Mouse (Mus musculus): ENCODE measurements at regions not wholly inside any gene's neighbourhood (a gene's known extent, or its start where the extent isn't known, plus 50 kb on each side); places are given as distances from the start of the nearest gene placed in this dataset.

DNA sequence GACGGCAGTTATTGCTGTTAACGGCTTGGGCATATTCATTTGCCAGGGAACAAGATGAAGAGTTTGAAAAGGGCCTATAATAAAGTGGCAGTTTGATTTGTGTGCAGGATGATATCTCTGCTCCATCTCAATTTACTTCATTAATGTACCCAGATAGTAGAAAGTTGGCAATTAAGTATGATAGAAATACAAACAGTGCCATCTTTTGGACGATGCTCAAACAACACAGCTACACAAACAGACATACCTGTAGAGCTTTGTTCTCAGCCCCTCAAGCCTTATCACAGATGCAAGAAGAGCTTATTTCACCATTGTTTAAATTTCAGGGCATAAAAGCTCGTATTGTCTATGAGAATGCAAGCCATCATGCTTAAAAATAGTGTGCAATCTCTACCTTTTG lies 82.2 kb downstream of the Tnfsf11 start:
- H3K4me2 ChIP-seq (replicated peaks) = no peak overlapping the region
- no peaks in the 10 kb centered on the region for H3K4me1 ChIP-seq
- 81% methylated on average over 4 of the region's 4 CpGs for WGBS
- H3K27me3 ChIP-seq = no peaks in the 10 kb centered on the region
- no peak for ATAC-seq (ENCODE audit: low FRiP score)
- no peaks in the 10 kb centered on the region for H3K9me3 ChIP-seq (replicated peaks)
- H3K36me3 ChIP-seq = no peaks in the 10 kb centered on the region
- no peak overlapping the region for H3K9ac ChIP-seq
- H3K27ac ChIP-seq = no peak overlapping the region
- no peak overlapping the region for H3K4me3 ChIP-seq

DNA sequence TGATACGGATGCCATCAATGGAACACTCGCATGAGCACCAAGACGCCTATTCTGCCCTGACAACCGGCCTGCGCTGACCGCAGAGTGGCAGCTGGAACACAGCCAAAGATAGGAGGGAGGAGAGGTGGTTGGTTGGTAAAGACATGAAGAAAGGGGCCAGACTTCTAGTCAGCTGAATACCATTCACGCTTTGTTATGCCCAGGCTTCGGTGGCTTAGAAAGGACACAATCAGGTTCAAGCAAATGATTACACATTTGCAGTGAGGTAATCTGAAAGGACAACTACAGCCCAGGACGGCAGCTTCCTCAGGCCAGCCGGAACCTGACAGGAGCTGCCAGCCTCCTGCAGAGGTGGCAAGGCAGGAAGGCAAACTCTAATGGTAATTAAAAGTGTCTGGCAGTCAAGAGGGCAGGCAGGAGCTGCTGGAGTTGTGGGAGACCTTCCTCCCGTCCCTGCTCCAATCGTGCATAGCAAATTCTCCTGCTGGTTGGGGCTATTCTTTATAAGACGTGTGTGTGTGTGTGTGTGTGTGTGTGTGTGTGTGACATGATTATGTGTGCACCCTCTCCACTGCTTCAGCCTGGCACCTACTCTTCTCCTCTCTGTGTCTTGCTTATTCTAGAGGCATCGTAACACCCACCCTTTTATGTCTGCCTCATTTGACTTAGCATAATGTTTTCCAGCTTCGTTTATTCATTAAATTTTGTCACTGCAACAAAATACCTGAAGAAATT lies 91.4 kb downstream of the Tnfsf11 start:
- peak; percentile 83 for ATAC-seq (ENCODE audit: low FRiP score)
- Histone ChIP-seq H3K27ac (0 out of 2 replicates have a peak overlapping the region, but pooled peaks have one; percentile 52), H3K4me3 (no peak overlapping the region), H3K9me3 (replicated peaks) (no peaks in the 10 kb centered on the region), H3K4me1 (peaks cover 16% of the 10 kb centered on the region), H3K9ac (no peak overlapping the region), H3K36me3 (no peaks in the 10 kb centered on the region), H3K4me2 (replicated peaks) (peak overlapping the region; percentile 24), H3K27me3 (no peaks in the 10 kb centered on the region)
- WGBS = 32% methylated on average over 15 of the region's 15 CpGs

DNA sequence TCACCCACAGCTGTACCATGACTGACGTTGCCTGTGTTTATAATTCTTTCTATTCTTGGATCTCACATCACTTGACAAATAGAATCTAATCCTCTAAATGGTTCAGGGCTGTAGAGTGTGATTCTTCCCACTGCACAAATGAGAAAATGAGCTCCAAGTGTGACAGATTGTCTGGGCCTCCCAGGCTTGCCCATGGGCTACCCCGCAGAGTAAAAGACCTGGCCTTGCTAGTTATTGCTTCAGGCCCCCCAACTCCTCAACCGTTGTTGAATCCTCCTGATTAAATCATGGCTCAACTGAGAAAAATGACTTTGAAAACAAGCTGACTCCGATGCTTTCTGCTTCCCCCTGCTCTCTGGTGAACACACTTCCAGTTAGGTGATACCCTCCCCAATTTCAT lies 92.4 kb downstream of the Tnfsf11 start:
- Histone ChIP-seq H3K4me2 (replicated peaks) (no peak overlapping the region), H3K4me3 (no peak overlapping the region), H3K9me3 (replicated peaks) (no peaks in the 10 kb centered on the region), H3K4me1 (peaks cover 16% of the 10 kb centered on the region), H3K36me3 (no peaks in the 10 kb centered on the region), H3K27ac (no peak overlapping the region; the same call in 1 of the 2 replicates), H3K27me3 (no peaks in the 10 kb centered on the region), H3K9ac (no peak overlapping the region)
- 71% methylated on average over 4 of the region's 4 CpGs for WGBS
- ATAC-seq (ENCODE audit: low FRiP score) = no peak

DNA sequence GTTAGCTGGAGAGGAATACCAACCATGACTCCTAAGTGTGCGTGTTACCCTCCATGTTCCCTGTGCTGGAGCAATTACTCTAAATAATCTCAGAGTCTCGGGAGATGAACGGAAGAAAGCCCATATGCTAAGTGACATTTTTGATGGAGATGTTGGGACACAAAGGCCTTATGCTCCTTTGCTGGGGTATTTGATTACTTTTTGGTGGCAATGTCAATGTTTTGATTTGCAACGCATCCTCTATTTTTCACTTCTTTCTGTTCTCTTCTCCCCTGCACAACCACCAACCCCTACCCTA lies 103.3 kb downstream of the Tnfsf11 start:
- Histone ChIP-seq H3K4me1 (no peaks in the 10 kb centered on the region), H3K9ac (no peak overlapping the region), H3K27me3 (no peaks in the 10 kb centered on the region), H3K27ac (no peak overlapping the region), H3K9me3 (replicated peaks) (no peaks in the 10 kb centered on the region), H3K4me3 (no peak overlapping the region), H3K36me3 (no peaks in the 10 kb centered on the region), H3K4me2 (replicated peaks) (no peak overlapping the region)
- WGBS = 93% methylated on average over 4 of the region's 4 CpGs
- ATAC-seq (ENCODE audit: low FRiP score) = no peak

DNA sequence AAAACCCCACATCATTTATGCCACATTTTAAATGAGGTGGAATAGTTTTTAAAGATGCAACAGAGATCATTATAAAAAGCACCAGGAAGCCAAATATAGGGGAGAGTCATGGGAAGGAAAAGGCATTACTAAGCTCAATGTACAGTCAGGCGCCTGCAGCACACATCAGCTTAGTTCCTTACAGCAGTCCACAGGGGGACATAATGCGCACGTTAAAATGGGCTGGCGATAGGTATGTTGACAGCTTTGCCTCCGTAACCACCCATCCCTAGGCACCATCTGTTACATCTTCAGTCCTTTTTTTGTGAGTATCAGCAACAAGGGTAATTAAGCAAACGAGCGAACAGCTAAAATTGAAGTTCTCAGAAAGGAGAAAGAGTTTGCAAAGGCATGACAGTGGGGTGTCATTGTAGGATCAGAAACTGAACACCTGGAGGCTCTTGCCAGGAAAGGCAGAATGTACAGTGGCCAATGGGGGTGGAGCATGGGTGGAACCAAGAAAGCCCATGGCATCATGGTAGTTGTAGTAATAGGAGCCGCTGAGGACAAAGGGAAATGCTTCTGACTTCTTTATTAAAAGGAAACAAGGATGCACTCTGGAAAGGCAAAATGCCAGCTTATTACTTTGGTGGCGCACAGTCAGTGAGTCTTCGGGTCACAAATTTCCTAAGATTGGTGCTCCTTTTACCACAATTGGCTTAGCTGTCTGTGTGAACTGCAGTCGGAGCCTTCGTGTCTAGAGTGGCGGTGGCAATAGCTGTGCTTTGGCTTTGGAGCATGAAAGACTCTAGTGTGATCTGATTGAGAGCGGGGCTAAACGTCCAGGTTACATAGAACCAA lies 103.9 kb downstream of the Tnfsf11 start:
- Histone ChIP-seq H3K4me2 (replicated peaks) (peak overlapping the region; percentile 30), H3K36me3 (no peaks in the 10 kb centered on the region), H3K4me1 (no peaks in the 10 kb centered on the region), H3K4me3 (no peak overlapping the region), H3K27me3 (no peaks in the 10 kb centered on the region), H3K9me3 (replicated peaks) (no peaks in the 10 kb centered on the region), H3K27ac (no peak overlapping the region), H3K9ac (no peak overlapping the region)
- peak; percentile 58; the same call in 1 of the 2 replicates for ATAC-seq (ENCODE audit: low FRiP score)
- 80% methylated on average over 15 of the region's 15 CpGs for WGBS

DNA sequence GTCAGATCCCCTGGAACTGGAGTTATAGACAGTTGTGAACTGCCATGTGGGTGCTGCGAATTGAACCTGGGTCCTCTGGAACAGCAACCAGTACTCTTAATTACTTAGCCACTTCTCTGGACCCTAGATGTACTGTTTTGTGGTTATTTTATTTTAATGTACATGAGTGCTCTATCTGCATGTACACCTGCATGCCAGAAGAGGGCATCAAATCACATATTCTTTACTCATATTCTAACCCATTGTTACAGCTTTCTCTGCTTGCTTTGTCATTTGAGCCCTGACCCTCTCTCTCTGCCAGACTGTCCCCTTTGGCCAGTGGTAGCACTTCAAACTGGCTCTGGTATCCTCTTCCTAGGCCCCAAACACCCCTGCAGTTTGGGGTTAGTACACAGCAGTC lies 105.1 kb downstream of the Tnfsf11 start:
- no peaks in the 10 kb centered on the region for H3K4me1 ChIP-seq
- no peak for ATAC-seq (ENCODE audit: low FRiP score)

DNA sequence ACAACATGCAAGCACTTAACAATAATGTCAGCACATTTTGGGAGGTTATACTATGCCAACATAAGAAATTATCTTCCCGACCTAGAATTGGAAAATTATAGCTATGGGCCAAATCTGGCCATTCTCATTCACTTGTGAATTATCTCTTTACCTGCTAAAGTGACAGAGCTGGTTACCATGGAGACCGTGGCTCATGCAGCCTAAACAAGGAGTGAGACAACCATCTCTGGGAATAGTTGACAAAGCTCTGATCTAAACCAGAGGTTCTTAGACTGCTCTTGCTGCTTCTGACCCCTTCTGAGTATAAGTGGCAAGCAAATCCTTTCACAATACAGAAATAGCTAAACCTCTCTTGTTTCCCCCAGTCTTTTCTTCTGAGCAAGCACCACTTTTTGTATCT lies 108.7 kb upstream of the Fam216b start:
- H3K9me3 ChIP-seq (replicated peaks) = no peaks in the 10 kb centered on the region
- ATAC-seq (ENCODE audit: low FRiP score) = no peak
- H3K27me3 ChIP-seq = no peaks in the 10 kb centered on the region
- 85% methylated on average over 2 of the region's 2 CpGs for WGBS
- no peak overlapping the region for H3K27ac ChIP-seq
- H3K4me2 ChIP-seq (replicated peaks) = no peak overlapping the region
- H3K4me3 ChIP-seq = no peak overlapping the region
- no peak overlapping the region for H3K9ac ChIP-seq
- H3K36me3 ChIP-seq = no peaks in the 10 kb centered on the region
- H3K4me1 ChIP-seq = no peaks in the 10 kb centered on the region

More for the DNA sequence above, 105.1 kb downstream of the Tnfsf11 start:
- H3K36me3 ChIP-seq = no peaks in the 10 kb centered on the region
- no peak overlapping the region for H3K27ac ChIP-seq
- no peak overlapping the region for H3K9ac ChIP-seq
- no peaks in the 10 kb centered on the region for H3K27me3 ChIP-seq
- H3K4me2 ChIP-seq (replicated peaks) = no peak overlapping the region
- 84% methylated on average over 1 of the region's 1 CpGs for WGBS
- no peak overlapping the region for H3K4me3 ChIP-seq
- H3K9me3 ChIP-seq (replicated peaks) = no peaks in the 10 kb centered on the region

DNA sequence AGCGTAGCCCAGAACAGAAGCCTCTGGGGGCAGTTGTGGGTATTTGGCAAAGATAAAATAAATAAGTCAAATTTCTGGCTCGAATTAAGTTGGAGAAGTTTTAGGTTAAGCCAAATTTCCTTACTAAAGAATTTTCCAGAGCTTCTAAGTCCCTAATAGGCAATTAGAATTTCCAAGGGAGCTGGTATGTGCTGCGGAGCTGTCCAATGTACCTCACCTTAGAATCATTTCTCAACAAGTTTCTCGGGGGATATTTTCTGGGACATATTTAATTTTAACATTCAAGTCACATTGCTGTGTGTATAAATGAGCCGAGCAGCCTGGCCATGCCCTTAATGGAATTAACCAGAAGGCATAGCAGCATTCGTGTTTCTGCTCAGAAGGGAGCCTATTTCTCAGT lies 90.8 kb upstream of the Fam216b start:
- Histone ChIP-seq H3K36me3 (no peaks in the 10 kb centered on the region), H3K9ac (no peak overlapping the region), H3K4me2 (replicated peaks) (no peak overlapping the region), H3K4me1 (no peaks in the 10 kb centered on the region), H3K9me3 (replicated peaks) (no peaks in the 10 kb centered on the region), H3K27ac (no peak overlapping the region), H3K4me3 (no peak overlapping the region), H3K27me3 (no peaks in the 10 kb centered on the region)
- 63% methylated on average over 6 of the region's 6 CpGs for WGBS
- ATAC-seq (ENCODE audit: low FRiP score) = no peak

DNA sequence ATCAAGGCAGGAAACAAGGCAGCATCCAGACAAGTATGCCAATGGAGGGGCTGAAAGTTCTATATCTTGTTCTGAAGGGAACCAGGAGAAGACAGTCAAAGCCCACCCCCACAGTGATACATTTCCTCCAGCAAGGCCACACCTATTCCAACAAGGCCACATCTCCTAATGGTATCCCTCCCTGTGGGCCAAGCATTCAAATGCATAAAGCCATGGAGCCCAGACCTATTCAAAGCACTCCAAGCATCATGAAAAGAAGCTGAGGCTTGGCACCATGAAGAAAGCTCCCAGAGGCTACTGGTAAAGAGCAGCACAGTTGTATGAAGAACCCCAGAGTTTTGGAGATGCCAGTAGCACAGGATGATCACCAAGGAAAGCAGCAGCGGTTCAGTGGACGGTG lies 84.6 kb upstream of the Fam216b start:
- no peak for ATAC-seq (ENCODE audit: low FRiP score)
- Histone ChIP-seq H3K4me3 (no peak overlapping the region), H3K4me2 (replicated peaks) (no peak overlapping the region), H3K36me3 (no peaks in the 10 kb centered on the region), H3K9me3 (replicated peaks) (no peaks in the 10 kb centered on the region), H3K4me1 (no peaks in the 10 kb centered on the region), H3K27me3 (no peaks in the 10 kb centered on the region), H3K9ac (no peak overlapping the region), H3K27ac (no peak overlapping the region)
- WGBS = 90% methylated on average over 2 of the region's 2 CpGs

DNA sequence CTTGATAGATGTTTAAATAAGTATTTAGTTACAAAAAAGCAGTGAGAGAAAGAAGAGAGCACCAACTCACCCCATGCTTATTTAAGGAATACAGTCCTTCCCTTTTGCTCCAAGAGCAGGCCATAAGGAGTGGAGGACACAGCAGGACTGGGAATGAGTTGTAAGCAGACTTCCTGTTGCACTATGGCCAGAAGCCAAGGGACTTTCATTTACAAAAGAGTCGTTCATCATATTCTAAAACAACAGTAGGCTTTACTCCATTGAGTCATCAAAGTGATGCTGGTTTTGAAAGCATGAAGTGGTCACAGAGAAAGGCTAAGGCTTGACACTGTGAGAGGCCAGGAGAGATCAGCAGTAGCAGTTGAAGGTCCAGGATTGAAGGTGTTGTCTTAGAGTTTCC lies 84.1 kb upstream of the Fam216b start:
- Histone ChIP-seq H3K36me3 (no peaks in the 10 kb centered on the region), H3K4me3 (no peak overlapping the region), H3K27ac (no peak overlapping the region), H3K27me3 (no peaks in the 10 kb centered on the region), H3K4me1 (no peaks in the 10 kb centered on the region), H3K4me2 (replicated peaks) (no peak overlapping the region), H3K9me3 (replicated peaks) (no peaks in the 10 kb centered on the region), H3K9ac (no peak overlapping the region)
- 83% methylated on average over 1 of the region's 1 CpGs for WGBS
- no peak for ATAC-seq (ENCODE audit: low FRiP score)

DNA sequence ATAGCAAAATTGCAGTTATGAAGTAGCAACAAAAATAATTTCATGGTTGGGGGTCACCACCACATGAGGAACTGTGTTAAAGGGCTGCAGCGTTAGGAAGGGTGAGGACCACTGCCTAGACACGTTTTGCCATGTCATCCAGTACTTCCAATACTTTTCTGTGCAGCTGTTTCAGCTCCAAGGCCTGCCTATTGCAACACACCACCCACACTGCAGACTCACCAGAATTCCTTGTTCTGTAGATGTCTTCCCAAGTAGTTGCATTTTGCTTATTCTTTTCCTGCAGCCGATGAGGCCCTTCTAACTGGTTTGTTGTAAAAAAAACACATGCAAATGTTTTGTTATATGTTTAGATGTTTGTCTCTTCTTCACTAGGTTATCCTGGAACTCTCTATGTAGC lies 72.0 kb upstream of the Fam216b start:
- ATAC-seq (ENCODE audit: low FRiP score) = no peak
- Histone ChIP-seq H3K9ac (no peak overlapping the region), H3K4me2 (replicated peaks) (no peak overlapping the region), H3K4me3 (no peak overlapping the region), H3K36me3 (no peaks in the 10 kb centered on the region), H3K27me3 (no peaks in the 10 kb centered on the region), H3K9me3 (replicated peaks) (no peaks in the 10 kb centered on the region), H3K27ac (no peak overlapping the region), H3K4me1 (no peaks in the 10 kb centered on the region)
- 96% methylated on average over 3 of the region's 3 CpGs for WGBS

DNA sequence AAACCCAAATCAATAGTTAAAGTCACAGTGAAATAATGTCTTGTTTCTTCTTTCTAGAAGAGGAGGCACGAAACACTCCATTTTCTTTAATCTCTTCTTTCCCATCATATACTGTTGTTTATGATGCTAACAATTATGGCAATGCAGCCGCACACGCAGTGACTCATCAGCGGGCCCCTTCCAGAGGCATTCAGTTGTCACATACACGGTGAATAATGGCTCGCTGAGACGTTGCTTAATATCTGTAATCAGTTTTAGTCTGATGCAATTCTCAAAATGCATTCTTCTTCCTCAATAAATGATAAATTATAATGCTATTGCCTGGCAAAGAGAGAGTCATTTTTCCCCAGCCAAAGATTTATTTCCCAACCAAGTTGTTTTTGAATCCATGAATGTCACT lies 70.8 kb upstream of the Fam216b start:
- no peak for ATAC-seq (ENCODE audit: low FRiP score)
- Histone ChIP-seq H3K4me2 (replicated peaks) (no peak overlapping the region), H3K36me3 (no peaks in the 10 kb centered on the region), H3K9me3 (replicated peaks) (no peaks in the 10 kb centered on the region), H3K9ac (no peak overlapping the region), H3K4me3 (no peak overlapping the region), H3K27me3 (no peaks in the 10 kb centered on the region), H3K4me1 (no peaks in the 10 kb centered on the region), H3K27ac (no peak overlapping the region)
- WGBS = 81% methylated on average over 7 of the region's 7 CpGs

DNA sequence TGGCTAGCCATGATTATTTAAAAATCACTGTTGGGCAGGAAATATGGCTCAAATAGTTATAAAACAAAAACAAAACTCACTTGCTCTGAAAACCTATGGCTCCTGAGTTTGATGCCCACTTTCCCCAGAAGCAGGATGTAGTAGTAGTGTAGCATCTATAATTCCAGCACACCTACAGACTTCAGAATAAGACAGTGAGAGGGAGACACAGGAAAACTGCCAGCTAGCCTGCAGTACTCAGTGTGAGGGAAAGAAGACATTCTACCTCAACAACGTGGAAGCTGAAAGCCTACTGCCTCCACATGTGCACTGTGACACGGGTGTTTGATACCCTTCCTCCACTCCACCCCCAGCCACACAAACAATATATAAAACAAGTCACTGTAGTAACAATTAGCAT lies 68.9 kb upstream of the Fam216b start:
- Histone ChIP-seq H3K4me1 (no peaks in the 10 kb centered on the region), H3K9me3 (replicated peaks) (no peaks in the 10 kb centered on the region), H3K27me3 (no peaks in the 10 kb centered on the region), H3K4me3 (no peak overlapping the region), H3K4me2 (replicated peaks) (no peak overlapping the region), H3K9ac (no peak overlapping the region), H3K36me3 (no peaks in the 10 kb centered on the region), H3K27ac (no peak overlapping the region)
- no peak for ATAC-seq (ENCODE audit: low FRiP score)
- 89% methylated on average over 2 of the region's 2 CpGs for WGBS

Measured in hindbrain, embryonic 12.5 days (tissue).